Mouse (Mus musculus): ENCODE data around the gene Mmel1. TPM values are rescaled to one million over a fixed set of nuclear protein-coding genes. Genes with fewer than 3 reads are reported as not detected.

Mmel1 gene
- polyA plus RNA-seq, 1 experiment = 0.05 TPM

GRCm38 (mm10) chr4:154856882-154857281 lies 12.5 kb upstream of the Mmel1 start:
- TF ChIP-seq GATA1 (IDR thresholded peaks at IDR 0.05; ENCODE audit: low read length) = no peak

GRCm38 (mm10) chr4:154857366-154858240 lies 11.8 kb upstream of the Mmel1 start:
- TF ChIP-seq GATA1 (IDR thresholded peaks at IDR 0.05; ENCODE audit: low read length) = no peak

- TF ChIP-seq GATA1 (IDR thresholded peaks at IDR 0.05; ENCODE audit: low read length) = no peak
Measured at GRCm38 (mm10) chr4:154858601-154859000, 10.8 kb upstream of the Mmel1 start.

GRCm38 (mm10) chr4:154861967-154862366 lies 7.4 kb upstream of the Mmel1 start:
- no peak for TF ChIP-seq GATA1 (IDR thresholded peaks at IDR 0.05; ENCODE audit: low read length)

GRCm38 (mm10) chr4:154863436-154863935 lies 5.9 kb upstream of the Mmel1 start:
- no peak for TF ChIP-seq GATA1 (IDR thresholded peaks at IDR 0.05; ENCODE audit: low read length)

- no peak for TF ChIP-seq GATA1 (IDR thresholded peaks at IDR 0.05; ENCODE audit: low read length)
Measured at GRCm38 (mm10) chr4:154864271-154864771, 5.1 kb upstream of the Mmel1 start.

- TF ChIP-seq GATA1 (IDR thresholded peaks at IDR 0.05; ENCODE audit: low read length) = no peak
Measured at GRCm38 (mm10) chr4:154864961-154865760, 4.2 kb upstream of the Mmel1 start.

GRCm38 (mm10) chr4:154866391-154866790 lies 3.0 kb upstream of the Mmel1 start:
- no peak for TF ChIP-seq GATA1 (IDR thresholded peaks at IDR 0.05; ENCODE audit: low read length)

- TF ChIP-seq GATA1 (IDR thresholded peaks at IDR 0.05; ENCODE audit: low read length) = no peak
Measured at GRCm38 (mm10) chr4:154867257-154867656, 2.1 kb upstream of the Mmel1 start.

- TF ChIP-seq GATA1 (IDR thresholded peaks at IDR 0.05; ENCODE audit: low read length) = no peak
Measured at GRCm38 (mm10) chr4:154870721-154871120, 1.3 kb downstream of the Mmel1 start.

- no peak for TF ChIP-seq GATA1 (IDR thresholded peaks at IDR 0.05; ENCODE audit: low read length)
Measured at GRCm38 (mm10) chr4:154871757-154872251, 2.4 kb downstream of the Mmel1 start.

GRCm38 (mm10) chr4:154873186-154873585 lies 3.8 kb downstream of the Mmel1 start:
- no peak for TF ChIP-seq GATA1 (IDR thresholded peaks at IDR 0.05; ENCODE audit: low read length)

GRCm38 (mm10) chr4:154877864-154878548 lies 8.6 kb downstream of the Mmel1 start:
- TF ChIP-seq GATA1 (IDR thresholded peaks at IDR 0.05; ENCODE audit: low read length) = no peak

- no peak for TF ChIP-seq GATA1 (IDR thresholded peaks at IDR 0.05; ENCODE audit: low read length)
Measured at GRCm38 (mm10) chr4:154880730-154881129, 11.3 kb downstream of the Mmel1 start.

- TF ChIP-seq GATA1 (IDR thresholded peaks at IDR 0.05; ENCODE audit: low read length) = no peak
Measured at GRCm38 (mm10) chr4:154882014-154882659, 12.8 kb downstream of the Mmel1 start.
